Mouse (Mus musculus): ENCODE measurements around the gene Slitrk4. TPM values are rescaled to one million over a fixed set of nuclear protein-coding genes. Genes with fewer than 3 reads are reported as not detected.

The Slitrk4 gene
- polyA plus RNA-seq, 1 experiment: 0.40 TPM

- Histone ChIP-seq H3K36me3 (ENCODE audit: control insufficient read depth, insufficient read depth, low read length, poor library complexity, severe bottlenecking) (no peaks in the 10 kb centered on the region), H3K4me1 (ENCODE audit: control insufficient read depth, insufficient read depth, low read length) (no peaks in the 10 kb centered on the region), H3K9me3 (replicated peaks; ENCODE audit: control insufficient read depth, insufficient read depth, low read length, poor library complexity, severe bottlenecking) (no peaks in the 10 kb centered on the region), H3K4me3 (ENCODE audit: low read depth, low read length) (no peak overlapping the region), H3K9ac (ENCODE audit: low read depth, poor library complexity, severe bottlenecking) (no peak overlapping the region), H3K27me3 (ENCODE audit: control insufficient read depth, insufficient read depth, low read length, poor library complexity, severe bottlenecking) (no peaks in the 10 kb centered on the region), H3K27ac (ENCODE audit: insufficient read depth, low read length) (no peak overlapping the region)
- TF ChIP-seq EP300 (IDR thresholded peaks at IDR 0.05; ENCODE audit: insufficient read depth, low read depth, low read length) (no peak), CTCF (IDR thresholded peaks at IDR 0.05; ENCODE audit: low read depth, low read length) (no peak), POLR2A (IDR thresholded peaks at IDR 0.05; ENCODE audit: insufficient read depth, low read length) (no peak)
Observed at GRCm38 (mm10) chrX:64263481-64263880, 13.3 kb downstream of the Slitrk4 start.

Other genes starting within 250 kb of the Slitrk4 start
- gene Gm6760, start 124.8 kb downstream of the Slitrk4 start, polyA plus RNA-seq (2011; ENCODE audit: insufficient read depth, insufficient read length, low read depth, missing spikeins): not detected in 2 replicates
- 9.3 and 12.8 TPM in 2 replicates for gene 3830417A13Rik, start 103.4 kb downstream of the Slitrk4 start, polyA plus RNA-seq (2011; ENCODE audit: insufficient read depth, insufficient read length, low read depth, missing spikeins)